Mouse (Mus musculus) intestine, embryonic 14.5 days (tissue): ENCODE results near the gene Wdr93. TPM values are rescaled to one million over a fixed set of nuclear protein-coding genes. Genes with fewer than 3 reads are reported as not detected.
A peak's percentile ranks its signal among the peaks of the same experiment; 100 is the strongest.

ENCODE experiments used
- ATAC-seq: fragments of 200-750 bp; cut with Nextera tagmentation; replicated peaks from 2 replicates; pipeline ENCODE4 v1.8.0; 2017; ENCODE audit warnings: low read depth, moderate number of reproducible peaks, moderate TSS enrichment, moderate library complexity; ENCODE audit not compliant: low FRiP score, low TSS enrichment
- DNase-seq: peaks from one replicate; pipeline ENCODE4 v3.0.0-alpha.2; 2018; ENCODE audit warnings: low spot score
- H3K27ac ChIP-seq: fragments of 300-500 bp; sonication (generic); 2 replicates; pipeline ENCODE4 v1.5.1; 2014; ENCODE audit warnings: low read depth, mild to moderate bottlenecking, control low read depth
- H3K27me3 ChIP-seq: fragments of 300-500 bp; sonication (generic); replicated peaks from 2 replicates; pipeline ENCODE4 v1.6.1; 2014; ENCODE audit warnings: low read length, control low read depth; ENCODE audit not compliant: control insufficient read depth, insufficient read depth
- H3K36me3 ChIP-seq: fragments of 300-500 bp; sonication (generic); 2 replicates; pipeline ENCODE4 v1.6.1; 2014; ENCODE audit warnings: low read length, control low read depth; ENCODE audit not compliant: control insufficient read depth, insufficient read depth
- H3K4me1 ChIP-seq: fragments of 300-500 bp; sonication (generic); replicated peaks from 2 replicates; pipeline ENCODE4 v1.6.1; 2014; ENCODE audit warnings: low read length, control low read depth, mixed read lengths; ENCODE audit not compliant: control insufficient read depth, insufficient read depth
- H3K4me2 ChIP-seq: fragments of 300-500 bp; sonication (generic); 2 replicates; pipeline ENCODE4 v1.6.1; 2014; ENCODE audit warnings: low read length
- H3K4me3 ChIP-seq: fragments of 300-500 bp; sonication (generic); 2 replicates; pipeline ENCODE4 v1.5.1; 2014; ENCODE audit warnings: low read depth, low read length, control low read depth, mixed read lengths
- H3K9ac ChIP-seq: fragments of 300-500 bp; sonication (generic); 2 replicates; pipeline ENCODE4 v1.6.1; 2014; ENCODE audit warnings: mild to moderate bottlenecking, low read length
- H3K9me3 ChIP-seq: fragments of 300-500 bp; sonication (generic); 2 replicates; pipeline ENCODE4 v1.6.1; 2016; ENCODE audit warnings: low read length, control low read depth; ENCODE audit not compliant: control insufficient read depth
- WGBS: fragments of 180-500 bp; shearing (Covaris S2); extraction: QIAGEN DNeasy Blood & Tissue Kit; methylation state at CpG from one replicate; pipeline ENCODE4 v1.1.7; 2014; 5-methylcytosine and 5-hydroxymethylcytosine counted together
- polyA plus RNA-seq: library from polyadenylated mRNA; unstranded; fragments of >200 nt; fragmentation: Nextera tagmentation; extraction: Ambion mirVana; gene quantifications from 2 replicates; pipeline ENCODE4 v1.2.1, GENCODE M21; 2014

Wdr93 gene
- polyA plus RNA-seq, 1 experiment from 2014 or later = 0.18 TPM

GRCm38 (mm10) chr7:79761124-79761876, 18.3 kb downstream of the Wdr93 start:
- WGBS = 71% methylated on average over 5 of the region's 5 CpGs
- Histone ChIP-seq H3K4me3 (no peak overlapping the region), H3K4me1 (no peaks in the 10 kb centered on the region), H3K9me3 (no peaks in the 10 kb centered on the region), H3K36me3 (no peaks in the 10 kb centered on the region), H3K27me3 (no peaks in the 10 kb centered on the region), H3K4me2 (no peak overlapping the region), H3K27ac (no peak overlapping the region), H3K9ac (no peak overlapping the region)
- DNase-seq (no peak), ATAC-seq (no peak)

GRCm38 (mm10) chr7:79762106-79762505, 19.1 kb downstream of the Wdr93 start:
- no peaks in the 10 kb centered on the region for H3K9me3 ChIP-seq
- no peak overlapping the region for H3K9ac ChIP-seq
- no peaks in the 10 kb centered on the region for H3K4me1 ChIP-seq
- ATAC-seq (no peak), DNase-seq (no peak)
- no peaks in the 10 kb centered on the region for H3K27me3 ChIP-seq
- H3K27ac ChIP-seq = no peak overlapping the region
- H3K4me3 ChIP-seq = no peak overlapping the region
- no peak overlapping the region for H3K4me2 ChIP-seq
- no peaks in the 10 kb centered on the region for H3K36me3 ChIP-seq
- 63% methylated on average over 8 of the region's 8 CpGs for WGBS

- no peaks in the 10 kb centered on the region for H3K36me3 ChIP-seq
- H3K9me3 ChIP-seq = no peaks in the 10 kb centered on the region
- H3K9ac ChIP-seq = no peak overlapping the region
- no peak overlapping the region for H3K4me3 ChIP-seq
- no peaks in the 10 kb centered on the region for H3K27me3 ChIP-seq
- ATAC-seq (no peak), DNase-seq (no peak)
- 47% methylated on average over 1 of the region's 1 CpGs for WGBS
- H3K4me2 ChIP-seq = no peak overlapping the region
- H3K27ac ChIP-seq = no peak overlapping the region
- no peaks in the 10 kb centered on the region for H3K4me1 ChIP-seq
Measured at GRCm38 (mm10) chr7:79765991-79766390, 23.0 kb downstream of the Wdr93 start.

- no peaks in the 10 kb centered on the region for H3K9me3 ChIP-seq
- WGBS = 73% methylated on average over 3 of the region's 3 CpGs
- DNase-seq (no peak), ATAC-seq (no peak)
- no peak overlapping the region for H3K4me2 ChIP-seq
- no peak overlapping the region for H3K27ac ChIP-seq
- no peak overlapping the region for H3K4me3 ChIP-seq
- H3K9ac ChIP-seq = no peak overlapping the region
- H3K27me3 ChIP-seq = no peaks in the 10 kb centered on the region
- H3K36me3 ChIP-seq = no peaks in the 10 kb centered on the region
- no peaks in the 10 kb centered on the region for H3K4me1 ChIP-seq
Measured at GRCm38 (mm10) chr7:79769664-79770063, 26.7 kb downstream of the Wdr93 start.

- WGBS = 43% methylated on average over 15 of the region's 15 CpGs
- Histone ChIP-seq H3K4me3 (no peak overlapping the region), H3K9me3 (no peaks in the 10 kb centered on the region), H3K4me2 (no peak overlapping the region), H3K27me3 (no peaks in the 10 kb centered on the region), H3K9ac (no peak overlapping the region), H3K27ac (no peak overlapping the region), H3K4me1 (no peaks in the 10 kb centered on the region), H3K36me3 (no peaks in the 10 kb centered on the region)
- no peak for ATAC-seq
- DNase-seq = no peak
Measured at GRCm38 (mm10) chr7:79771561-79772512, 28.9 kb downstream of the Wdr93 start.

GRCm38 (mm10) chr7:79780647-79781626, 38.0 kb downstream of the Wdr93 start:
- no peaks in the 10 kb centered on the region for H3K27me3 ChIP-seq
- 29% methylated on average over 16 of the region's 16 CpGs for WGBS
- peak overlapping the region; percentile 37; the same call in 1 of the 2 replicates for H3K9ac ChIP-seq
- ATAC-seq (peak; percentile 29; the same call in 1 of the 2 replicates), DNase-seq (peak; percentile 92)
- no peaks in the 10 kb centered on the region for H3K36me3 ChIP-seq
- no peak overlapping the region for H3K27ac ChIP-seq
- H3K4me2 ChIP-seq = peak overlapping the region; percentile 44
- H3K9me3 ChIP-seq = no peaks in the 10 kb centered on the region
- H3K4me1 ChIP-seq = peaks cover 3% of the 10 kb centered on the region; the same call in 1 of the 2 replicates
- peak overlapping the region; percentile 20 for H3K4me3 ChIP-seq

GRCm38 (mm10) chr7:79781826-79782515, 39.0 kb downstream of the Wdr93 start:
- DNase-seq (no peak), ATAC-seq (no peak)
- no peaks in the 10 kb centered on the region for H3K36me3 ChIP-seq
- peaks cover 3% of the 10 kb centered on the region; the same call in 1 of the 2 replicates for H3K4me1 ChIP-seq
- no peak overlapping the region for H3K9ac ChIP-seq
- no peaks in the 10 kb centered on the region for H3K9me3 ChIP-seq
- H3K27ac ChIP-seq = no peak overlapping the region
- H3K4me2 ChIP-seq = no peak overlapping the region
- 77% methylated on average over 11 of the region's 11 CpGs for WGBS
- H3K27me3 ChIP-seq = no peaks in the 10 kb centered on the region
- no peak overlapping the region for H3K4me3 ChIP-seq
